In the genomic region with DNA sequence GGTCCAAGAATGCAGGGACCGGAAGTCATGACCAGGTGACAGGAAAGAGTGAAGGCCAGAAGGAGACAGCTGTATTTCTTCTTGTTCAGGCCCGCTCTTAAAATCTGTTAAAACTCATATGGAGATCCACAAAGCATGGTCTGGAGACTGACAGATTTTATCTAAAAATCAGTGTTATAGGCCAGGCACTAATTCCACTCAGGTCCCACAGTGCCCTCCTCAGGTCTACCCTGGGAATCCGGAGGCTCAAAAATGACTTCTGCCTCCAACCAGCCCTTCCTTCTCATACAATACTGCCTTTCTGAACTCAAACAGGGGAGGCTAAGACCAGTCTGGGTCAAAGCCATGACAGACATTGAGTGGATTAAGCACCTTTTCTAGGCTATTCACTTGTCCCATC, we compare ENCODE assay signal across 9 mouse cellular contexts.
DNase-seq lines count a peak whose midpoint lies in the region; ATAC-seq lines count a peak whose summit lies in the region.
"Had no signal": no experiment of that assay in that cellular context is flagged by ENCODE, and none has a peak within 500 bp of the region (broad histone marks: within the 10 kb centered on the region; RNA-seq: fewer than 3 reads in every experiment).

No protein-coding gene starts in this region.

- H3K4me1 ChIP-seq in forebrain, embryonic 13.5 days, result no peaks in the 10 kb centered on the region
- H3K4me1 ChIP-seq: limb, embryonic 12.5 days had no signal

- no peaks in the 10 kb centered on the region for H3K9me3 ChIP-seq in forebrain, embryonic 13.5 days (replicated peaks)

- no peak overlapping the region for H3K4me2 ChIP-seq in forebrain, embryonic 13.5 days
- H3K4me2 ChIP-seq: limb, embryonic 12.5 days had no signal

- H3K27ac ChIP-seq in forebrain, embryonic 13.5 days, result no peak overlapping the region
- H3K27ac ChIP-seq: limb, embryonic 12.5 days had no signal

- no peak for ATAC-seq in forebrain, embryonic 13.5 days

- no peak overlapping the region for H3K9ac ChIP-seq in forebrain, embryonic 13.5 days
- H3K9ac ChIP-seq: limb, embryonic 12.5 days had no signal

- no peak overlapping the region for H3K4me3 ChIP-seq in forebrain, embryonic 13.5 days
- H3K4me3 ChIP-seq: limb, embryonic 12.5 days had no signal

- WGBS in forebrain, embryonic 13.5 days, result 71% methylated on average over 3 of the region's 3 CpGs

- H3K27me3 ChIP-seq in forebrain, embryonic 13.5 days, result no peaks in the 10 kb centered on the region
- H3K27me3 ChIP-seq: limb, embryonic 12.5 days had no signal

- DNase-seq in heart, postnatal 4 days, result peak; percentile 57
- no peak for DNase-seq in heart, adult 9 months (ENCODE audit: low spot score in 2 of 2)
- DNase-seq in 3T3-L1 (ENCODE audit: low read depth, low spot score), result peak; percentile 58
- peak; percentile 48 for DNase-seq in adrenal gland, adult 2 months
- peak; percentile 22 for DNase-seq in gastrocnemius, postnatal 25 days
- DNase-seq in lung, postnatal 25 days (ENCODE audit: low spot score), result peak; percentile 45
- no peak for DNase-seq in c-Kit-positive CD71-positive TER-119-positive erythroid progenitor cells, embryonic 14.5 days (ENCODE audit: low spot score)

- H3K36me3 ChIP-seq in forebrain, embryonic 13.5 days (ENCODE audit: poor library complexity, severe bottlenecking), result no peaks in the 10 kb centered on the region
- H3K36me3 ChIP-seq: limb, embryonic 12.5 days had no signal

Comparison
In these comparisons a context has a peak if more than half of its experiments do, and no peak if none do; other contexts are left out.
1. DNase-seq: peak in heart, postnatal 4 days (single experiment), 3T3-L1 (single experiment), adrenal gland, adult 2 months (single experiment), gastrocnemius, postnatal 25 days (single experiment) and lung, postnatal 25 days (single experiment); none in heart, adult 9 months (0 of 2) and c-Kit-positive CD71-positive TER-119-positive erythroid progenitor cells, embryonic 14.5 days (single experiment).